Mouse (Mus musculus): ENCODE measurements at regions not wholly inside any gene's neighbourhood (a gene's known extent, or its start where the extent isn't known, plus 50 kb on each side); places are given as distances from the start of the nearest gene placed in this dataset.

- DNase-seq (ENCODE audit: low read depth, low spot score): no peak
- no peaks in the 10 kb centered on the region for H3K79me2 ChIP-seq (ENCODE audit: control insufficient read depth, insufficient read depth, low read length, poor library complexity)
- H3K9me3 ChIP-seq (replicated peaks; ENCODE audit: insufficient read depth, low read length): no peaks in the 10 kb centered on the region
- no peaks in the 10 kb centered on the region for H3K4me1 ChIP-seq (ENCODE audit: control insufficient read depth in 1 of 2, insufficient read depth in 2 of 2, low read length in 2 of 2)
- H3K9ac ChIP-seq (ENCODE audit: control insufficient read depth, low read depth, low read length, poor library complexity, severe bottlenecking): no peak overlapping the region
- H3K27me3 ChIP-seq (ENCODE audit: control insufficient read depth in 1 of 2, insufficient read depth in 2 of 2, low read length in 2 of 2): no peaks in the 10 kb centered on the region
- no peak overlapping the region for H3K4me3 ChIP-seq (ENCODE audit: control insufficient read depth in 1 of 2, insufficient read depth in 1 of 2, low read depth in 2 of 2, low read length in 2 of 2)
- H3K27ac ChIP-seq (ENCODE audit: control insufficient read depth, low read depth, low read length): no peak overlapping the region
- no peaks in the 10 kb centered on the region for H3K36me3 ChIP-seq (ENCODE audit: control insufficient read depth in 1 of 2, insufficient read depth in 2 of 2, low read length in 2 of 2)
- TF ChIP-seq SMC3 (IDR thresholded peaks at IDR 0.05; ENCODE audit: low read depth, low read length): no peak
Observed at GRCm38 (mm10) chr4:105299358-105299757, 142.2 kb downstream of the Plpp3 start.

- Histone ChIP-seq H3K36me3 (ENCODE audit: control insufficient read depth in 1 of 2, insufficient read depth in 2 of 2, low read length in 2 of 2) (no peaks in the 10 kb centered on the region), H3K4me3 (ENCODE audit: control insufficient read depth in 1 of 2, insufficient read depth in 1 of 2, low read depth in 2 of 2, low read length in 2 of 2) (no peak overlapping the region), H3K27ac (ENCODE audit: control insufficient read depth, low read depth, low read length) (no peak overlapping the region), H3K4me1 (ENCODE audit: control insufficient read depth in 1 of 2, insufficient read depth in 2 of 2, low read length in 2 of 2) (no peaks in the 10 kb centered on the region), H3K27me3 (ENCODE audit: control insufficient read depth in 1 of 2, insufficient read depth in 2 of 2, low read length in 2 of 2) (no peaks in the 10 kb centered on the region), H3K9ac (ENCODE audit: control insufficient read depth, low read depth, low read length, poor library complexity, severe bottlenecking) (no peak overlapping the region), H3K9me3 (replicated peaks; ENCODE audit: insufficient read depth, low read length) (no peaks in the 10 kb centered on the region), H3K79me2 (ENCODE audit: control insufficient read depth, insufficient read depth, low read length, poor library complexity) (no peaks in the 10 kb centered on the region)
- no peak for DNase-seq (ENCODE audit: low read depth, low spot score)
- TF ChIP-seq EP300 (IDR thresholded peaks at IDR 0.05; ENCODE audit: low read depth in 1 of 2, low read length in 2 of 2) (no peak), ELF1 (IDR thresholded peaks at IDR 0.05; ENCODE audit: low read depth, low read length) (no peak), USF1 (IDR thresholded peaks at IDR 0.05; ENCODE audit: low read depth, low read length) (no peak), SMC3 (IDR thresholded peaks at IDR 0.05; ENCODE audit: low read depth, low read length) (no peak), MYB (IDR thresholded peaks at IDR 0.05; ENCODE audit: low read depth, low read length) (no peak), ZC3H11A (IDR thresholded peaks at IDR 0.05; ENCODE audit: low read depth, low read length) (no peak), MAFK (IDR thresholded peaks at IDR 0.05; ENCODE audit: borderline replicate concordance, low read depth, low read length) (no peak), ZMIZ1 (IDR thresholded peaks at IDR 0.05; ENCODE audit: low read depth, low read length) (no peak), TCF12 (IDR thresholded peaks at IDR 0.05; ENCODE audit: low read depth, low read length) (no peak), USF2 (IDR thresholded peaks at IDR 0.05; ENCODE audit: borderline replicate concordance in 1 of 2, insufficient read depth in 1 of 2, low read depth in 1 of 2, low read length in 2 of 2) (no peak), BHLHE40 (IDR thresholded peaks at IDR 0.05; ENCODE audit: borderline replicate concordance, low read depth, low read length) (no peak), MAZ (IDR thresholded peaks at IDR 0.05; ENCODE audit: low read depth, low read length) (no peak), GATA1 (IDR thresholded peaks at IDR 0.05; ENCODE audit: low read depth, low read length) (no peak), KAT2A (conservative IDR thresholded peaks at IDR 0.05; ENCODE audit: low read depth, low read length) (no peak), MYC (IDR thresholded peaks at IDR 0.05; ENCODE audit: low read depth, low read length) (no peak), MAX (IDR thresholded peaks at IDR 0.05; ENCODE audit: low read length) (no peak)
Observed at GRCm38 (mm10) chr4:105301547-105301946, 144.4 kb downstream of the Plpp3 start.
